Mouse (Mus musculus): ENCODE data around the gene Dcaf8.
"Not testable (repeated sequence)": the region's sequence is repeated elsewhere in the genome, so short reads cannot be mapped to it uniquely, and the experiment has no call there.

Dcaf8 gene

GRCm38 (mm10) chr1:172218164-172218910, 70.5 kb downstream of the Dcaf8 start:
- DNase-seq (ENCODE audit: low read depth in 2 of 2, low spot score in 2 of 2) = no peak

- DNase-seq (ENCODE audit: low read depth in 2 of 2, low spot score in 2 of 2) = no peak
Measured at GRCm38 (mm10) chr1:172219451-172220406, 71.8 kb downstream of the Dcaf8 start, which contains the start of gene Casq1. Gene Casq1, minus strand, starts transcription at chr1:172219868.

GRCm38 (mm10) chr1:172220414-172220813, 72.5 kb downstream of the Dcaf8 start:
- DNase-seq (ENCODE audit: low read depth in 2 of 2, low spot score in 2 of 2) = no peak

GRCm38 (mm10) chr1:172221297-172222063, 73.6 kb downstream of the Dcaf8 start:
- DNase-seq (ENCODE audit: low read depth in 2 of 2, low spot score in 2 of 2) = no peak

- no peak for DNase-seq (ENCODE audit: low read depth in 2 of 2, low spot score in 2 of 2)
Measured at GRCm38 (mm10) chr1:172228209-172228608, 80.3 kb downstream of the Dcaf8 start.

GRCm38 (mm10) chr1:172229215-172229614, 81.3 kb downstream of the Dcaf8 start:
- no peak for DNase-seq (ENCODE audit: low read depth in 2 of 2, low spot score in 2 of 2)

GRCm38 (mm10) chr1:172240945-172241708, 93.2 kb downstream of the Dcaf8 start:
- no peak for DNase-seq (ENCODE audit: low read depth in 2 of 2, low spot score in 2 of 2)

GRCm38 (mm10) chr1:172242401-172242800, 94.5 kb downstream of the Dcaf8 start:
- no peak for DNase-seq (ENCODE audit: low read depth in 2 of 2, low spot score in 2 of 2)

GRCm38 (mm10) chr1:172243547-172244205, 95.8 kb downstream of the Dcaf8 start:
- no peak for DNase-seq (ENCODE audit: low read depth in 2 of 2, low spot score in 2 of 2)

GRCm38 (mm10) chr1:172244645-172245044, 96.8 kb downstream of the Dcaf8 start:
- not testable (repeated sequence) for DNase-seq (ENCODE audit: low read depth in 2 of 2, low spot score in 2 of 2)

Measured in CD8-positive naive resting alpha-beta T cell, adult 2 months (primary cell).